Mouse (Mus musculus): ENCODE data around the gene Tgm4.

Tgm4 gene

DNA sequence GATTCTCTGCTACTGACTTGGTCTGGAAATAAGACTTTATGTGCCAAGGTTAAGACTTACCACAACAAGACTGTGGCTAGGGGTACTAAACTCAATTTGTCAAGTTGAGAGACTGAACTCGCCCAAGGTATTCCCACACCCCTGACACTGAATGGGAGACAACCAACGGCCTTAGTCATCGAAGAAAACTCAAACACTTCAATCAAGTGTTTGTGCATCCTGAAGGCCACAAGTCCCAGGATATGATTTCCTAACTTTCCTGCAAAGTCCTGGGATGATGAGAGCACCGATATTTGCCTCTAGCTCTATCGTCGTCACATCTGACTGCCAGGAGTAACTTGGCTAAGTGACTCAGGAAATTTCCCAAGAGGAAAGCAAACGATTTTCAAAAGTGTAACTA is 74.7 kb downstream of the Tgm4 start:
- DNase-seq = no peak

DNA sequence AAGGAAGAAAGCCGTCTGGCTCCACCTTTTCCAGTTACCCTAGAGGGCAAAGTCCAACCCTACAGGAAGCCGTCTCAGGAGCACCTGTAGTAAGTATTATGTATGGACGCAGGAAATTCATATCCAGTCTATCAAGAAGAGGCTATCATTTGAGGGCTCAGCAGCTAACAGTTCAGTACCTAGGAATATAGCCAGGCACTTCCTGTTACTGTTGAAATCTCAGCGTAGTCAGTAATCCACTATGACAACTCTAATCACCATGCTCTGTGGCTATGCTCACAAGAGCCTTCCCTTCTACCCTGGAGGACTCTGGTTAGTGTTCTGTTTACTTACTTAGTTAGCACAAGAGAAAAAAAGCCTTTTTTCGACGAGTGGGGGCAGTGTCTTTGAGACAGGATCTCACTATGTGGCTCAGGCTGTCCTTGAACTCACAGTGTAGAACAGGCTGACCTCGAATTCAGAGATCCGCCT is 77.3 kb downstream of the Tgm4 start:
- DNase-seq = peak; percentile 24 to 34

DNA sequence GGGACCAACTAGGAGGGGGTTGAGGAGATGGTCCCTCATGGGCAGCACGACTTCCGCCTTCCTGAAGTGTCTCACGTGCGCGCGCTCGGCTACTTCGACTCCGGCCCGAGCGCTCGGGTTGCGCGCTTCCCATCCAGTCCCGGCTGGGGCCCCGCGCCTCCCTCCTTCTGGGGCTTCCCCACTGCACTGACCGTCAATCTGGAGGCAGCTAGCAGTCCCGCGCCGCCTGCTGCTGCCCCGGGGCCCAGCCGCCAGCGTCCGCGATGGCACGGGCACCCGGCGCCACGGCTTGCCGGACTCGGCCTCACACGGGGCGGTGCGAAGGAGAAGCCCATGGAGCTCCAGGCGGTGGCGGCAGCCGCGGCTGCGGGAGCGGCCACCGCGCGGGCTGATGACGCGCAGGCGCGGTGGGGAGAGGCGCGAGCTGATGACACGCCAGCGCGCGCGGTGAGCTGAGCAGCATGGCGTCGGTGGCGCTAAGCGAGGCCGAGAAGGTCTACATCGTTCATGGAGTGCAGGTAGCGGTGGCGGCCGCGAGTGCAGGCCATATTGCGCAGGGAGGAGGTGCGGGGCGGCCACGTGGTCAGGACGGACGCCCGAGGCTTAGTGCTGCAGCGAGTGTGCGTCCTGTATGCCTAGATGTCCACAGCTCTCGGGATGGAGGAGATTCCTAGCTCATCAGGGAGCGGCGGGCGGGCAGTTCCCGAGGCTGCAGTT is 78.4 kb downstream of the Tgm4 start, which contains the start of the genes Zdhhc3 and Exosc7:
Gene Zdhhc3 (minus strand): TSS at position 401 of the 717 bp plus-strand sequence.
Gene Exosc7 (plus strand): TSS at position 411 of the 717 bp plus-strand sequence.
- DNase-seq = peak; percentile 88 to 93

DNA sequence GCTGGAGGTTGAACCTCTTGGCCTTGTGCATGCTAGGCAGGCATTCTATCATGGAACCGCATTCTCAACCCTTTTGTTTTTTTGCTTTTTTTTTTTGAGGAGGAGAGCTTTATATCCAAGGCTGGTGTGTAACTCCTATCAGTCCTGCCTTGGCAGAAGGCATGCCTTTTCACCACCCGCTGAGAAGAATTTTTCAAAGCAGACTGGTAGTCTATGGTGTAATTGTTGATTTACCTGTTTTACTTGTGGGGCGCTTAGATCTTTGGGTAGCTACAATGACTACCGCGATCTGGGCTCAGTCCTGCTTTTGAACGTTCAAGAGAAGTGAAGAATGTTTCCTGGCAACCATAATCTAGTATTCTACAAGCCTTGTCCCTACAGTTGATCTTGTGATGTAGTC is 79.4 kb downstream of the Tgm4 start:
- DNase-seq = no peak

DNA sequence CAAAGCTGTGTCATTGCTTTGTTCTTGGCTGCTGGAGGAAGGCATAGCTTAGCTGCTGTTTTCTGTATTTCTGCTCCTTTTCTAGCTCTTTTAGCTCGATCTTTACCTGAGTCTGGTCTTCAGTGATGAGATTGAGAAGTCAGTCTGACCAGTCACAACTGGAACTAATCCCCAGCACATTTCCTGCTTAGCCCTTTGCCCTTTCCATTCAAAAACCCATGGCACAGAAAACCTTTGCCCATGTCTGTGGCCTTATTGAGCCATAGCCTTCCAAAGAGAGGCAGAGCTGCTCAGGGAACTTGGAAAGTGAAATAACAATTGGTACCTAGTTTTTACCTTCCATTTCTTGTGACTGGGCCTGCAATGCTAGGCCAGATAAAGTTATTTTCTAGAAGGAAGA is 81.0 kb downstream of the Tgm4 start:
- DNase-seq = no peak

Measured in B cell, adult 2 months (primary cell).